Mouse (Mus musculus) C2C12 (cell line): Measurements from ENCODE around the gene Tbc1d1.

Source experiments
- FOSL1 ChIP-seq: IDR thresholded peaks from one replicate; pipeline ENCODE4 v1.8.0; 2011; ENCODE audit warnings: mild to moderate bottlenecking, low read length; ENCODE audit not compliant: poor library complexity, insufficient read depth, severe bottlenecking
- MAX ChIP-seq: IDR thresholded peaks from one replicate; pipeline ENCODE4 v1.6.1; 2011; ENCODE audit warnings: mild to moderate bottlenecking, control low read depth
- USF1 ChIP-seq: IDR thresholded peaks from one replicate; pipeline ENCODE4 v1.6.1; 2011; ENCODE audit warnings: low read depth, mild to moderate bottlenecking, control low read depth, moderate library complexity

DNA sequence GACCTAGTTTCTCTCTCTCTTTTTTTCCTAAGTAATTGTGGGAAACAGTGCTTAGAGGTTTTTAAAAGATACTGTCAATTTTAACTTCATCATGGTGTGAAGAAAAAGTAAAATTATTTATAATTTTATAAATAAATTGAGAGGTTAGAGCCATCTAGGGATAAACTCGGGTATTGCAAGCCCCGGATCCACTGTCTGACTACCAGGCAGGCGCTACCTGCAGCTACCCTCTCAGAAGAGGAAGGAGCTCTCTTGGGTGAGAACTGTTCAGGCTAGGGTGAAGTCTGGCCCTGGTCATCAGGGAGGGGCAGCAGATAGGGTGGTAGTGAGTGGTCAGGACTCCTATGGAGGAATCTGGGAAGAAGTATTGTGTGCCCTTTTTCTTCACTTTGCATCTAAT, 109.0 kb downstream of the Tbc1d1 start:
- no peak for TF ChIP-seq MAX
- TF ChIP-seq USF1 = no peak
- TF ChIP-seq FOSL1 = no peak
